Mouse (Mus musculus): ENCODE measurements at regions not wholly inside any gene's neighbourhood (a gene's known extent, or its start where the extent isn't known, plus 50 kb on each side); places are given as distances from the start of the nearest gene placed in this dataset.

DNA sequence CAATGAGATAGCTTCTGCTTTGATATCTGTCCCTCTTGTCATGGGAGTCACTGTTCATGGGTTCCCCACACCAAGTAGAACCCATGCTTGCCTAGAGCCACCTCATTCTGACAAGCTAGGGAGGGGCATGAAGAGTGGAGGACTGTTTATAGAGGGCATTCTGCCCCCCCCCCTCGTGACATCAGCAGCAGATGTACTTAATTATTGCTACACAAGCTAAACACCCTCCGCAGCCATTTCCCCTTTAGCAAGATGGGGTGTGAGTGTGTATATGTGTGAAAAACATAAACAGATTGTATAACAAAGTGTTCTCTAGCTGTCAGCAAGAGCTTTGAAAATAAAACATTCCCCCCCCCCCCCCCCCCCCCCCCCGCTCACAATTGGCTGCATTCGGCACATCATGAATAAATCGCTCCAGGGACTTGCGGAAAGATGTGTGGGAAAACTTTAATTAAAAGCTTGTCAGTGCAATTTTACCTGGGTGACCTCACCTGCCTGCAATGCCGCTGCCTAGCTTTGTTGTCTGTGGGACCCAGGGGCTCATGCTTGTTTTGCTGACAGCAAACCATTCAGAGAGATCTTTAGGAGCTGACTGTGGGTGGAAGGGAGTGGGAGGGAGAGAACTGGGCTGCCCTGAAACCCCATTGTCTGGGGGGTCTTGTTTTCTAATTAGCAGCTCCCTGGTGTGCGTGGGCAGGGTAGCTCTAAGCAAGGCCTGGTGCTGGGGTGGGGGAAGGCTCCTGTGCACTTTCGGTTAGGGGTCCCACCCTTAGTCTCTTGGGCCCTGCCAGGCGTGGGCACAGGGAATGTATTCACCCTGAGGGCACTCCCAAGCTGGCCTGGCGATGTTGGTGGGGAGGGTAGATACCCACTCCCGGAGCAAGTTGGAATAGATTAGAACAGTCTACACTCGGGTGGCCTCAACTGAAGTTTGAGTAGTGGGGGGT lies 63.4 kb downstream of the Irx2 start:
- Histone ChIP-seq H3K4me3 (no peak overlapping the region), H3K9me3 (no peaks in the 10 kb centered on the region), H3K27me3 (ENCODE audit: insufficient read depth, poor library complexity, severe bottlenecking) (0 out of 2 replicates have a peak, but pooled peaks cover 4% of the 10 kb centered on the region), H3K36me3 (no peaks in the 10 kb centered on the region), H3K27ac (no peak overlapping the region), H3K4me1 (peaks cover 7% of the 10 kb centered on the region; the same call in 1 of the 2 replicates)
- DNase-seq (ENCODE audit: low spot score), result no peak
- 71% methylated on average over 11 of the region's 13 CpGs for WGBS

DNA sequence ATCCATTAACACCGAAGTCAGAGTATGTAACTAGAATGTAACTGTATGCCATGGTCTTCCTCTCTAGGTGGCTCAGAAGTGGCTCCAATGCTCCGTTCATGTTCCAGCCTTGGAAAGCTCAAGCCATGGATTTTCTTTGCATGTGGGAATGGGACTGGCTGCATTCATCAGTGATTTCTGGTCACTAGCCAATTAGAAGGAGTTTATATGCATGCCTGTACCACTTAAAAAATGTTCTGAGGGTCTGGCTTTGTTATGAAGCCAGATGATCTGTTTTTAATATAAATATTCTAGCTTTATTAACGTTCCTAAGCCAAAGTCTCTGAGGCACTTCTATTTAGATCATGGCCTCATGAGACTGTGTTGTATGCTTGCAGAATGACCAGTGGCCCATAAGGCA lies 78.8 kb downstream of the Irx2 start:
- DNase-seq (ENCODE audit: low spot score), result no peak
- Histone ChIP-seq H3K36me3 (no peaks in the 10 kb centered on the region), H3K27ac (no peak overlapping the region)

GRCm38 (mm10) chr13:72708728-72709127 lies 80.1 kb downstream of the Irx2 start:
- Histone ChIP-seq H3K27ac (no peak overlapping the region), H3K27me3 (ENCODE audit: insufficient read depth, poor library complexity, severe bottlenecking) (no peaks in the 10 kb centered on the region; the same call in 1 of the 2 replicates), H3K4me1 (no peaks in the 10 kb centered on the region), H3K36me3 (no peaks in the 10 kb centered on the region), H3K4me3 (no peak overlapping the region), H3K9me3 (no peaks in the 10 kb centered on the region)
- 87% methylated on average over 2 of the region's 2 CpGs for WGBS
- DNase-seq (ENCODE audit: low spot score), result no peak

More for the DNA sequence above, 78.8 kb downstream of the Irx2 start:
- Histone ChIP-seq H3K4me3 (no peak overlapping the region), H3K4me1 (no peaks in the 10 kb centered on the region), H3K9me3 (no peaks in the 10 kb centered on the region), H3K27me3 (ENCODE audit: insufficient read depth, poor library complexity, severe bottlenecking) (no peaks in the 10 kb centered on the region)
- WGBS, result 76% methylated on average over 3 of the region's 3 CpGs

- DNase-seq (ENCODE audit: low spot score), result no peak
- 64% methylated on average over 5 of the region's 5 CpGs for WGBS
- Histone ChIP-seq H3K36me3 (no peaks in the 10 kb centered on the region), H3K9me3 (no peaks in the 10 kb centered on the region), H3K4me1 (no peaks in the 10 kb centered on the region), H3K4me3 (no peak overlapping the region), H3K27ac (no peak overlapping the region), H3K27me3 (ENCODE audit: insufficient read depth, poor library complexity, severe bottlenecking) (no peaks in the 10 kb centered on the region; the same call in 1 of the 2 replicates)
Measured at GRCm38 (mm10) chr13:72710051-72710450, 81.4 kb downstream of the Irx2 start.

DNA sequence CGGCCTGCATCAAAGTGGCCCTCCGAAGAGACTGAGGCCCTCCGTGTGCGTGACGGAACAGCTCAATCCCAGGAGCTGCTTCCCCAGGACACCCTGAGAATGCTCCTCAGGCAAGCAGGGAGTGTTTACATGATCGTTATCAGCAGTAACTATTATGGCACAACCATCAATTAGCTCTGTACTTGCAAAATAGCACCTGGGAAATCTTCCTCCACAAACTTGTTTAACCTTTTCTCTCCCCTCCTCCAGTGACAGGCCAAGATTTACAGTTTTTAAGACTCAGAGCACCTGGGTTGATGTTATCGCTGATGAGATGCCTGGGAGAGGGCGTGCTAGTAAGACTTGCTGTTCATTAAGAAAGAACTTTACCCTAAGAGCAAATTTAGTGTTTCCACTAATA lies 82.5 kb downstream of the Irx2 start:
- H3K4me1 ChIP-seq, result no peaks in the 10 kb centered on the region
- 55% methylated on average over 8 of the region's 8 CpGs for WGBS
- H3K4me3 ChIP-seq, result no peak overlapping the region
- no peaks in the 10 kb centered on the region; the same call in 1 of the 2 replicates for H3K27me3 ChIP-seq (ENCODE audit: insufficient read depth, poor library complexity, severe bottlenecking)
- H3K9me3 ChIP-seq, result no peaks in the 10 kb centered on the region
- no peak overlapping the region for H3K27ac ChIP-seq
- DNase-seq (ENCODE audit: low spot score), result no peak
- H3K36me3 ChIP-seq, result no peaks in the 10 kb centered on the region

DNA sequence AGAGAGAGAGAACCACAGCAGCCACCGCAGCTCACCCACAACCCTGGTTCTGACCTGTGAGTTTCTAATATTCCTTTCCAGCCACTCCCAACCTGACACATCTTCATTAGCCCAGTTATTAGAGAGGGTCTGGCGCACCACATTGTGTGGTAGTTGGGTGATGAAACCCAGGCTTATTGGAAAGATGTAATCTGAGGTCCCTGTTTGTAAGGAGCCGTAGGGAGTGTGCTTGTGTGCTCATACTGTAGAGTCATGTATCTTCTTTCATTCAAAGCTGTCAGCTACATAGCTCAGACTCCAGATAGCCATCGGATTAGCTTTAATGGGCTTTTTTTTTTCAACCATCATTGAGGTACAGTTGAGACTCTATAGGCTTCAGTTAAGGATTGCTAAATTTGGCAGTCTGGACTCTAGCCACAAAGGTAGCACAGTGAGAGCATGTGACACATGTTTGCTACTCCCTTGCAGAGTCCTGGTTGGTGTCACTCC lies 83.3 kb downstream of the Irx2 start:
- Histone ChIP-seq H3K27me3 (ENCODE audit: insufficient read depth, poor library complexity, severe bottlenecking) (no peaks in the 10 kb centered on the region; the same call in 1 of the 2 replicates), H3K36me3 (no peaks in the 10 kb centered on the region), H3K4me1 (no peaks in the 10 kb centered on the region), H3K9me3 (no peaks in the 10 kb centered on the region), H3K27ac (no peak overlapping the region), H3K4me3 (no peak overlapping the region)
- DNase-seq (ENCODE audit: low spot score), result no peak
- 76% methylated on average over 4 of the region's 4 CpGs for WGBS

DNA sequence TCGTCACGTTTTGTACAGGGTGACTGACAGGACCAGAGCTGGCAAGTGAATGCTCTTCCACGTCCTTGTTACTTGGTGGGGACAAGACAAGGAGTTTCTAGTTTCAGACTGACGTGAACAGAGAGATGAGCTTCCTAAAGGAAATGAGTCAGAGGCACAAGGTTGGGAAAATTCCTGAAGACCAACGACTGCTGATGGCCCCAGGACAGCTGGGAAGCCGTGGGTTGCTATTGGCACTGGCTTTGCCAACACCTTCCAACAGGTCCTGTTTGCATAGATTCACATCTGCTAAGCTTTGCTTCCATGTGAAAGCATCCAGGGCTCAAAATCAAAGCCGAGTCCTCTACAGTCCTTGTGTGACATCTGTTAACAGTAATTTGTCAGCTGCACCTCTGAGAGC lies 86.2 kb downstream of the Irx2 start:
- H3K9me3 ChIP-seq, result no peaks in the 10 kb centered on the region
- no peak overlapping the region for H3K4me3 ChIP-seq
- DNase-seq (ENCODE audit: low spot score), result no peak
- no peaks in the 10 kb centered on the region; the same call in 1 of the 2 replicates for H3K27me3 ChIP-seq (ENCODE audit: insufficient read depth, poor library complexity, severe bottlenecking)
- H3K27ac ChIP-seq, result no peak overlapping the region
- 44% methylated on average over 7 of the region's 7 CpGs for WGBS
- H3K36me3 ChIP-seq, result no peaks in the 10 kb centered on the region
- no peaks in the 10 kb centered on the region for H3K4me1 ChIP-seq

DNA sequence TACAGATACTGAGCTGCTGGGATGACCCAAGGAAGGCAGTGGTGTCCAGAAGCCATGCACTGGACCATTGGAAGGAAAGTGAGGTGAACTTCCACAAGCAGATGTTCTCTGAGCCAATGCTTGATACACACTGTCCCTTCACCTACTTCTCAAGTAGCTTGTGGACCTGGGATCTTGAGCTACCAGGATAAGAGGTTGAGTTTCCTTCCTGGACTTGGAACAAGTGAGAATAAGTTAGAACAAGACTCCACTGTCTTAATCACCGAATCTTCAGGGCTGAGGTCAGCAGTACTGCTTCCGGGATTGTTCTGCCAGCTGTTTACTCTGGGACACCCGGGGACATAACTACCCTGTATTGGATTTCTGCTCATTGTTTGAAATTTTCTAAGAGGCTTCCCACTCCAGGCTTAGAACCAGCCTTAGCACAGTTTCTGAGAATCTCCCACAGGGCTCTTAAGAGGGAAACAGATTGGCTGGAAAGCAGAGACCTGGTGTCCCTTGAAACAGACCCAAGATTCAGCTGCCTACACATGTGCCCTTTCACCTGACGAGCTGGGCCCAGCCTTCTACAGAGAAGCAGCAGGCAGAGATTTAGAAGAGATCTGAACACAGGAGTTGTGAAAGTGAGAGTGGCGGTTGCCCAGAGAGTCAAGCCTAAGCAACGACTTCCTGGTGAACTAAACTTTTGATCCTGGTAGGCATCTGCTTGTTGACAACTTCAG lies 87.5 kb downstream of the Irx2 start:
- H3K36me3 ChIP-seq, result no peaks in the 10 kb centered on the region
- no peaks in the 10 kb centered on the region; the same call in 1 of the 2 replicates for H3K27me3 ChIP-seq (ENCODE audit: insufficient read depth, poor library complexity, severe bottlenecking)
- H3K4me1 ChIP-seq, result no peaks in the 10 kb centered on the region
- no peak for DNase-seq (ENCODE audit: low spot score)
- WGBS, result 63% methylated on average over 6 of the region's 6 CpGs
- H3K4me3 ChIP-seq, result no peak overlapping the region
- H3K27ac ChIP-seq, result no peak overlapping the region
- H3K9me3 ChIP-seq, result no peaks in the 10 kb centered on the region

DNA sequence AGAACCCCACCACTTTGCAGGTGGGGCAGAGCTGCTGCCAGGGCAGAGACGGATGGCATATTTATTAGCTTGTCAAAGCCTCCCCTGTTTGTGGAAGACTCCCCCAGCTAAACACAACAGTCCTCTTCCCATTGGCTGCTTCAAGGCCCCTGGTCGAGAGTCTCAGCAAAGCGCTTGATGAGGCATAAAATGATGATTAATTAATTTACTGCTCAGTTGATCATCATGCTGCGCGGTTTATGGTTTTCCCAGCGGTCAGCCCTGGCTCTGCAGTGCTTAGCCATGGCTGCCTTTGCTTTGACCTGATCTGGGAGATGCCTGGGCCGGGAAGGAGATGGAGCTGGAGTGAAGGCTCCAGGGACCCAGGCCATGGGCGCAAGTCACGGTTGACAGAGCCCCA lies 98.5 kb downstream of the Irx2 start:
- H3K27me3 ChIP-seq (ENCODE audit: insufficient read depth, poor library complexity, severe bottlenecking), result 0 out of 2 replicates have a peak, but pooled peaks cover 5% of the 10 kb centered on the region
- 74% methylated on average over 9 of the region's 9 CpGs for WGBS
- no peak for DNase-seq (ENCODE audit: low spot score)
- no peaks in the 10 kb centered on the region for H3K36me3 ChIP-seq
- no peaks in the 10 kb centered on the region for H3K9me3 ChIP-seq
- H3K4me3 ChIP-seq, result no peak overlapping the region
- H3K4me1 ChIP-seq, result peaks cover 8% of the 10 kb centered on the region; the same call in 1 of the 2 replicates
- no peak overlapping the region for H3K27ac ChIP-seq

- Histone ChIP-seq H3K36me3 (no peaks in the 10 kb centered on the region), H3K27ac (no peak overlapping the region), H3K4me3 (no peak overlapping the region), H3K4me1 (no peaks in the 10 kb centered on the region), H3K9me3 (no peaks in the 10 kb centered on the region), H3K27me3 (ENCODE audit: insufficient read depth, poor library complexity, severe bottlenecking) (no peaks in the 10 kb centered on the region)
- DNase-seq (ENCODE audit: low spot score), result no peak
- WGBS, result 74% methylated on average over 8 of the region's 8 CpGs
Measured at GRCm38 (mm10) chr13:72735916-72736315, 107.3 kb downstream of the Irx2 start.

- Histone ChIP-seq H3K9me3 (no peaks in the 10 kb centered on the region), H3K27me3 (ENCODE audit: insufficient read depth, poor library complexity, severe bottlenecking) (no peaks in the 10 kb centered on the region), H3K4me3 (no peak overlapping the region), H3K27ac (no peak overlapping the region), H3K4me1 (no peaks in the 10 kb centered on the region), H3K36me3 (no peaks in the 10 kb centered on the region)
- WGBS, result 72% methylated on average over 8 of the region's 8 CpGs
- DNase-seq (ENCODE audit: low spot score), result no peak
Measured at GRCm38 (mm10) chr13:72736992-72737391, 108.4 kb downstream of the Irx2 start.

DNA sequence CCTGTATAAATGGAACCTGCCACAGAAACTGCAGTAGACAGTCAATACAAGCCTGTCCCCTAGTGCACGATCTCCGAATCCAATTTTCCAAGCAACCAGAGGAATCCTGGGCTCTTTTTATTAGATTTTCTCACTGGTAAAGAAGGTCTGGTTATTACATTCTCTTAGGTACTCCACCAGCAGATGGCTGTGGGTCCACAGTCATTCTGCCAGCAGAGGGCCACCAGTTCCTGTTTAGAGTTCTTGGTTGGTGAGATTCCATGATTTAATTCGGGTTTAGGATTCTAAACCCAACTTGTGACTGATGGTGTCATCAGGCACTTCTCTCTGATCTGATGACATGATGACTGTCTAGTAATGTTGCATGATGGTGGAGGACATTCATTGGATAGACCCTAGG lies 118.6 kb downstream of the Irx2 start:
- no peaks in the 10 kb centered on the region; the same call in 1 of the 2 replicates for H3K27me3 ChIP-seq (ENCODE audit: insufficient read depth, poor library complexity, severe bottlenecking)
- no peak overlapping the region for H3K4me3 ChIP-seq
- WGBS, result 70% methylated on average over 3 of the region's 3 CpGs
- no peaks in the 10 kb centered on the region for H3K9me3 ChIP-seq
- DNase-seq (ENCODE audit: low spot score), result no peak
- no peak overlapping the region for H3K27ac ChIP-seq
- no peaks in the 10 kb centered on the region for H3K36me3 ChIP-seq
- no peaks in the 10 kb centered on the region for H3K4me1 ChIP-seq

DNA sequence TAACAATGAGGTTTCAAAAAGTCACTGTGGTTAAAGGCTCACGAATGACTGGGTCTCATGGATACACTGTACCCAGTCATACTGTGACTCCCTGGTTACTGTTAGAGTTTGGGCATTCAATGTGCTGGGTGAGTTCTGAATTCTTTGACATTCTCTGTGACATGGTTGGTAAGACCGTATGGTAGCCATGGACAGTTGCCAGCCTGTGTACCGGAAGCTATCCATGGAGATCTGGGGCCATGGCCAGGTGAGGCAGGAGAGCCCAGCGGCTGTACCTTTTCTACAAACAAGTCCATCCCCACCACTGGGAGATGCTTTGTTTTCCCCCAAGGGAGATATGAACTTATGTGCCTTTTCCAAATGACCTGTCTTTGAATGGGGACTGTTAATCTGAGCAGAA lies 126.4 kb downstream of the Irx2 start:
- peaks cover 5% of the 10 kb centered on the region for H3K27me3 ChIP-seq (ENCODE audit: insufficient read depth, poor library complexity, severe bottlenecking)
- no peaks in the 10 kb centered on the region for H3K36me3 ChIP-seq
- H3K27ac ChIP-seq, result no peak overlapping the region
- no peaks in the 10 kb centered on the region for H3K4me1 ChIP-seq
- 82% methylated on average over 4 of the region's 4 CpGs for WGBS
- no peaks in the 10 kb centered on the region for H3K9me3 ChIP-seq
- DNase-seq (ENCODE audit: low spot score), result no peak
- H3K4me3 ChIP-seq, result no peak overlapping the region

All from heart, embryonic 10.5 days (tissue).